24 mouse cellular contexts compared by ENCODE assay signal in genomic region chr14:98477416-98477815, GRCm38 (mm10).
DNase-seq lines count a peak whose midpoint lies in the region; ATAC-seq and TF ChIP-seq lines count a peak whose summit lies in the region.
"Had no signal": no experiment of that assay in that cellular context is flagged by ENCODE, and none has a peak within 500 bp of the region (broad histone marks: within the 10 kb centered on the region; RNA-seq: fewer than 3 reads in every experiment).

No protein-coding gene starts in this region.

- no peaks in the 10 kb centered on the region for H3K36me3 ChIP-seq in embryonic facial prominence, embryonic 14.5 days (ENCODE audit: control insufficient read depth, insufficient read depth, low read length)
- no peaks in the 10 kb centered on the region for H3K36me3 ChIP-seq in embryonic facial prominence, embryonic 10.5 days (replicated peaks)
- H3K36me3 ChIP-seq in kidney, postnatal 0 days (ENCODE audit: insufficient read depth, low read length): no peaks in the 10 kb centered on the region
- no peaks in the 10 kb centered on the region for H3K36me3 ChIP-seq in lung, embryonic 15.5 days
- H3K36me3 ChIP-seq: embryonic facial prominence, embryonic 13.5 days; forebrain, embryonic 15.5 days; G1E had no signal

- no peak overlapping the region for H3K4me3 ChIP-seq in embryonic facial prominence, embryonic 14.5 days (ENCODE audit: low read depth, low read length)
- H3K4me3 ChIP-seq in embryonic facial prominence, embryonic 10.5 days: no peak overlapping the region
- H3K4me3 ChIP-seq in kidney, postnatal 0 days (replicated peaks; ENCODE audit: low read depth, low read length): no peak overlapping the region
- H3K4me3 ChIP-seq in lung, embryonic 15.5 days: no peak overlapping the region
- H3K4me3 ChIP-seq: embryonic facial prominence, embryonic 13.5 days; forebrain, embryonic 13.5 days; forebrain, embryonic 15.5 days had no signal

- no peak for ATAC-seq in embryonic facial prominence, embryonic 14.5 days (ENCODE audit: low read depth)
- no peak for ATAC-seq in kidney, postnatal 0 days (replicated peaks; ENCODE audit: low FRiP score, low read depth)
- peak; percentile 46; the same call in 1 of the 2 replicates for ATAC-seq in lung, embryonic 15.5 days (ENCODE audit: borderline replicate concordance, extremely low read depth, low FRiP score, low TSS enrichment)
- ATAC-seq: activated CD4-positive, CD25-positive, alpha-beta regulatory T cell, adult 4 months; CD4-positive, CD25-positive, alpha-beta regulatory T cell, adult 4 months; forebrain, embryonic 13.5 days; forebrain, embryonic 15.5 days; forebrain, postnatal 0 days; Patski had no signal

- TF ChIP-seq CTCF in kidney, postnatal 0 days (IDR thresholded peaks at IDR 0.05; ENCODE audit: low read depth): no peak

- no peaks in the 10 kb centered on the region for H3K27me3 ChIP-seq in embryonic facial prominence, embryonic 14.5 days (replicated peaks; ENCODE audit: control insufficient read depth, insufficient read depth, low read length)
- no peaks in the 10 kb centered on the region for H3K27me3 ChIP-seq in embryonic facial prominence, embryonic 10.5 days (replicated peaks; ENCODE audit: low read depth, poor library complexity, severe bottlenecking)
- H3K27me3 ChIP-seq in kidney, postnatal 0 days (ENCODE audit: insufficient read depth, low read length): no peaks in the 10 kb centered on the region
- no peaks in the 10 kb centered on the region for H3K27me3 ChIP-seq in lung, embryonic 15.5 days
- H3K27me3 ChIP-seq: CH12.LX; embryonic facial prominence, embryonic 13.5 days; forebrain, embryonic 13.5 days; forebrain, embryonic 15.5 days; Patski had no signal

- H3K9ac ChIP-seq in embryonic facial prominence, embryonic 14.5 days (ENCODE audit: low read depth, low read length): no peak overlapping the region
- H3K9ac ChIP-seq in kidney, postnatal 0 days (ENCODE audit: low read depth, low read length): no peak overlapping the region
- H3K9ac ChIP-seq in lung, embryonic 15.5 days: no peak overlapping the region
- H3K9ac ChIP-seq: embryonic facial prominence, embryonic 13.5 days; forebrain, embryonic 13.5 days; forebrain, embryonic 15.5 days; forebrain, postnatal 0 days had no signal

- no peaks in the 10 kb centered on the region for H3K9me3 ChIP-seq in embryonic facial prominence, embryonic 14.5 days (ENCODE audit: control insufficient read depth, low read length)
- H3K9me3 ChIP-seq in embryonic facial prominence, embryonic 10.5 days: no peaks in the 10 kb centered on the region
- no peaks in the 10 kb centered on the region for H3K9me3 ChIP-seq in kidney, postnatal 0 days (replicated peaks; ENCODE audit: low read length)
- H3K9me3 ChIP-seq in lung, embryonic 15.5 days: no peaks in the 10 kb centered on the region
- H3K9me3 ChIP-seq: embryonic facial prominence, embryonic 13.5 days; forebrain, embryonic 13.5 days; forebrain, embryonic 15.5 days had no signal

- DNase-seq in embryonic facial prominence, embryonic 14.5 days (ENCODE audit: low spot score): peak; percentile 3
- no peak for DNase-seq in embryonic facial prominence, embryonic 10.5 days (ENCODE audit: low spot score)
- DNase-seq in kidney, postnatal 0 days (ENCODE audit: low spot score): peak; percentile 5
- DNase-seq in kidney, postnatal 14 days: no peak
- DNase-seq in lung, adult 18-20 months: no peak
- DNase-seq: adrenal gland, adult 8-10 months; adrenal gland, postnatal 14 days; adrenal gland, postnatal 36 days; B cell, adult 2 months; cerebellum, adult 11-12 months; cerebellum, adult 2 months; cerebellum, adult 9-10 months; cerebellum, postnatal 10 days; cerebellum, postnatal 25 days; forebrain, postnatal 0 days had no signal

- WGBS in embryonic facial prominence, embryonic 14.5 days: 70% methylated on average over 8 of the region's 8 CpGs
- WGBS in embryonic facial prominence, embryonic 10.5 days: 91% methylated on average over 8 of the region's 8 CpGs
- WGBS in kidney, postnatal 0 days: 74% methylated on average over 8 of the region's 8 CpGs
- WGBS in lung, embryonic 15.5 days: 46% methylated on average over 8 of the region's 8 CpGs

- H3K4me1 ChIP-seq in embryonic facial prominence, embryonic 14.5 days (ENCODE audit: control insufficient read depth, insufficient read depth, low read length): peaks cover under 1% of the 10 kb centered on the region; the same call in 1 of the 2 replicates
- no peaks in the 10 kb centered on the region for H3K4me1 ChIP-seq in embryonic facial prominence, embryonic 10.5 days
- H3K4me1 ChIP-seq in kidney, postnatal 0 days (replicated peaks; ENCODE audit: insufficient read depth, low read length): no peaks in the 10 kb centered on the region
- H3K4me1 ChIP-seq in lung, embryonic 15.5 days: peaks cover 3% of the 10 kb centered on the region; the same call in 1 of the 2 replicates
- H3K4me1 ChIP-seq: forebrain, embryonic 13.5 days; forebrain, embryonic 15.5 days had no signal

- no peak overlapping the region for H3K27ac ChIP-seq in embryonic facial prominence, embryonic 14.5 days (replicated peaks; ENCODE audit: low read depth, low read length)
- no peak overlapping the region for H3K27ac ChIP-seq in embryonic facial prominence, embryonic 10.5 days (replicated peaks)
- H3K27ac ChIP-seq in kidney, postnatal 0 days: no peak overlapping the region
- H3K27ac ChIP-seq in lung, embryonic 15.5 days: no peak overlapping the region
- H3K27ac ChIP-seq: embryonic facial prominence, embryonic 13.5 days; forebrain, embryonic 13.5 days; forebrain, embryonic 15.5 days had no signal

- H3K4me2 ChIP-seq in embryonic facial prominence, embryonic 14.5 days (ENCODE audit: low read depth, low read length): no peak overlapping the region
- no peak overlapping the region for H3K4me2 ChIP-seq in kidney, postnatal 0 days (ENCODE audit: low read length)
- no peak overlapping the region for H3K4me2 ChIP-seq in lung, embryonic 15.5 days
- H3K4me2 ChIP-seq: embryonic facial prominence, embryonic 13.5 days; forebrain, embryonic 13.5 days; forebrain, embryonic 15.5 days had no signal

Comparison
In these comparisons a context has a peak if more than half of its experiments do, and no peak if none do; other contexts are left out.
1. DNase-seq: peak in embryonic facial prominence, embryonic 14.5 days (single experiment) and kidney, postnatal 0 days (single experiment); none in embryonic facial prominence, embryonic 10.5 days (single experiment), kidney, postnatal 14 days (single experiment) and lung, adult 18-20 months (0 of 2).